Mouse (Mus musculus) embryonic facial prominence, embryonic 11.5 days (tissue): ENCODE measurements around the gene Tceal5. TPM values are rescaled to one million over a fixed set of nuclear protein-coding genes. Genes with fewer than 3 reads are reported as not detected.

Source experiments
- ATAC-seq: fragments of 200-750 bp; cut with Nextera tagmentation; replicated peaks from 2 replicates; pipeline ENCODE4 v1.8.0; 2017; ENCODE audit warnings: low read depth; ENCODE audit not compliant: insufficient number of reproducible peaks, low FRiP score, low TSS enrichment
- DNase-seq: peaks from one replicate; pipeline ENCODE4 v3.0.0-alpha.2; 2015; ENCODE audit warnings: low spot score
- H3K27ac ChIP-seq: fragments of 300-500 bp; sonication (generic); replicated peaks from 2 replicates; pipeline ENCODE4 v1.5.1; 2014; ENCODE audit warnings: mild to moderate bottlenecking, low read depth, low read length, control low read depth
- H3K27me3 ChIP-seq: fragments of 300-500 bp; sonication (generic); 2 replicates; pipeline ENCODE4 v1.6.1; 2014; ENCODE audit warnings: mild to moderate bottlenecking, low read length, moderate library complexity, mixed read lengths; ENCODE audit not compliant: control insufficient read depth, insufficient read depth
- H3K36me3 ChIP-seq: fragments of 300-500 bp; sonication (generic); replicated peaks from 2 replicates; pipeline ENCODE4 v1.6.1; 2014; ENCODE audit warnings: low read depth, mild to moderate bottlenecking, low read length, moderate library complexity, mixed read lengths; ENCODE audit not compliant: control insufficient read depth, insufficient read depth
- H3K4me1 ChIP-seq: fragments of 300-500 bp; sonication (generic); 2 replicates; pipeline ENCODE4 v1.6.1; 2014; ENCODE audit warnings: low read length, mixed read lengths; ENCODE audit not compliant: control insufficient read depth, insufficient read depth
- H3K4me2 ChIP-seq: fragments of 300-500 bp; sonication (generic); 2 replicates; pipeline ENCODE4 v1.6.1; 2014; ENCODE audit warnings: low read depth, mild to moderate bottlenecking, control low read depth, low read length, moderate library complexity
- H3K4me3 ChIP-seq: fragments of 300-500 bp; sonication (generic); 2 replicates; pipeline ENCODE4 v1.5.1; 2014; ENCODE audit warnings: low read depth, low read length, control low read depth
- H3K9ac ChIP-seq: fragments of 300-500 bp; sonication (generic); replicated peaks from 2 replicates; pipeline ENCODE4 v1.6.1; 2014; ENCODE audit warnings: mild to moderate bottlenecking, control low read depth, low read length
- H3K9me3 ChIP-seq: fragments of 300-500 bp; sonication (generic); replicated peaks from 2 replicates; pipeline ENCODE4 v1.6.1; 2016; ENCODE audit warnings: mild to moderate bottlenecking, low read length, inconsistent platforms, mixed read lengths; ENCODE audit not compliant: control insufficient read depth
- WGBS: fragments of 180-500 bp; shearing (Covaris S2); extraction: QIAGEN DNeasy Blood & Tissue Kit; methylation state at CpG from one replicate; pipeline ENCODE4 v1.1.7; 2014; 5-methylcytosine and 5-hydroxymethylcytosine counted together
- polyA plus RNA-seq: library from polyadenylated mRNA; unstranded; fragments of >200 nt; fragmentation: Nextera tagmentation; extraction: Ambion mirVana; gene quantifications from 2 replicates; pipeline ENCODE4 v1.2.1, GENCODE M21; 2014

Gene Tceal5
- polyA plus RNA-seq = 2.4 and 3.1 TPM in 2 replicates

- WGBS = 19% methylated on average over 9 of the region's 9 CpGs
- peak; percentile 66 for DNase-seq
- H3K4me1 ChIP-seq = no peaks in the 10 kb centered on the region
- H3K36me3 ChIP-seq = no peaks in the 10 kb centered on the region
- H3K27ac ChIP-seq = no peak within 1 kb of the TSS
- H3K4me2 ChIP-seq = peak within 1 kb of the TSS; percentile 27
- no peaks in the 10 kb centered on the region for H3K27me3 ChIP-seq
- peak within 1 kb of the TSS; percentile 36 for H3K4me3 ChIP-seq
- peak; percentile 80 for ATAC-seq
- H3K9me3 ChIP-seq = no peaks in the 10 kb centered on the region
- H3K9ac ChIP-seq = no peak within 1 kb of the TSS
Measured at GRCm38 (mm10) chrX:136203664-136204066, at the start of gene Tceal5. Gene Tceal5 (minus strand): TSS chrX:136203876.

GRCm38 (mm10) chrX:136252023-136252729 lies 48.5 kb upstream of the Tceal5 start:
- Histone ChIP-seq H3K9me3 (no peaks in the 10 kb centered on the region), H3K27me3 (no peaks in the 10 kb centered on the region)
- WGBS = 76% methylated on average over 6 of the region's 6 CpGs

GRCm38 (mm10) chrX:136249671-136250070 lies 46.0 kb upstream of the Tceal5 start:
- ATAC-seq = no peak
- H3K9me3 ChIP-seq = no peaks in the 10 kb centered on the region
- no peaks in the 10 kb centered on the region for H3K4me1 ChIP-seq
- no peak overlapping the region for H3K27ac ChIP-seq
- no peaks in the 10 kb centered on the region for H3K27me3 ChIP-seq
- no peak for DNase-seq
- no peak overlapping the region for H3K4me2 ChIP-seq
- no peak overlapping the region for H3K9ac ChIP-seq
- WGBS = 82% methylated on average over 7 of the region's 7 CpGs
- no peaks in the 10 kb centered on the region for H3K36me3 ChIP-seq
- no peak overlapping the region for H3K4me3 ChIP-seq

More at GRCm38 (mm10) chrX:136252023-136252729, 48.5 kb upstream of the Tceal5 start:
- no peak overlapping the region for H3K4me2 ChIP-seq
- ATAC-seq (no peak), DNase-seq (no peak)
- no peak overlapping the region for H3K9ac ChIP-seq
- H3K4me3 ChIP-seq = no peak overlapping the region
- H3K27ac ChIP-seq = no peak overlapping the region
- H3K36me3 ChIP-seq = no peaks in the 10 kb centered on the region
- no peaks in the 10 kb centered on the region for H3K4me1 ChIP-seq

GRCm38 (mm10) chrX:136248811-136249210 lies 45.1 kb upstream of the Tceal5 start:
- no peaks in the 10 kb centered on the region for H3K27me3 ChIP-seq
- ATAC-seq = no peak
- WGBS = 81% methylated on average over 6 of the region's 6 CpGs
- H3K9me3 ChIP-seq = no peaks in the 10 kb centered on the region
- no peak overlapping the region for H3K27ac ChIP-seq
- H3K4me3 ChIP-seq = no peak overlapping the region
- DNase-seq = no peak
- no peak overlapping the region for H3K4me2 ChIP-seq
- H3K9ac ChIP-seq = no peak overlapping the region
- no peaks in the 10 kb centered on the region for H3K36me3 ChIP-seq
- no peaks in the 10 kb centered on the region for H3K4me1 ChIP-seq

GRCm38 (mm10) chrX:136245521-136246071 lies 41.9 kb upstream of the Tceal5 start:
- H3K9ac ChIP-seq = peak overlapping the region; percentile 73
- DNase-seq (peak; percentile 60), ATAC-seq (peak; percentile 63)
- no peaks in the 10 kb centered on the region for H3K4me1 ChIP-seq
- H3K4me3 ChIP-seq = peak overlapping the region; percentile 53
- peak overlapping the region; percentile 35; the same call in 1 of the 2 replicates for H3K27ac ChIP-seq
- H3K9me3 ChIP-seq = no peaks in the 10 kb centered on the region
- H3K27me3 ChIP-seq = no peaks in the 10 kb centered on the region
- 19% methylated on average over 14 of the region's 15 CpGs for WGBS
- peak overlapping the region; percentile 40 for H3K4me2 ChIP-seq
- H3K36me3 ChIP-seq = no peaks in the 10 kb centered on the region

- WGBS = 22% methylated on average over 20 of the region's 20 CpGs
- peak within 1 kb of the TSS; percentile 40 for H3K4me2 ChIP-seq
- no peaks in the 10 kb centered on the region for H3K4me1 ChIP-seq
- H3K9me3 ChIP-seq = no peaks in the 10 kb centered on the region
- DNase-seq (peak; percentile 84), ATAC-seq (peak; percentile 93)
- H3K27me3 ChIP-seq = no peaks in the 10 kb centered on the region
- no peaks in the 10 kb centered on the region for H3K36me3 ChIP-seq
- peak within 1 kb of the TSS; percentile 53 for H3K4me3 ChIP-seq
- peak within 1 kb of the TSS; percentile 35; the same call in 1 of the 2 replicates for H3K27ac ChIP-seq
- H3K9ac ChIP-seq = peak within 1 kb of the TSS; percentile 73
Measured at GRCm38 (mm10) chrX:136244574-136245229, 41.0 kb upstream of the Tceal5 start, which contains the start of gene Tceal9. Gene Tceal9 (plus strand): TSS chrX:136245079.

- Histone ChIP-seq H3K4me3 (no peak overlapping the region), H3K4me1 (no peaks in the 10 kb centered on the region), H3K9me3 (no peaks in the 10 kb centered on the region), H3K36me3 (no peaks in the 10 kb centered on the region), H3K27me3 (no peaks in the 10 kb centered on the region), H3K4me2 (no peak overlapping the region), H3K27ac (no peak overlapping the region), H3K9ac (no peak overlapping the region)
- DNase-seq = no peak
- no peak for ATAC-seq
- WGBS = 73% methylated on average over 2 of the region's 2 CpGs
Measured at GRCm38 (mm10) chrX:136243181-136243580, 39.5 kb upstream of the Tceal5 start.

GRCm38 (mm10) chrX:136238118-136238517 lies 34.4 kb upstream of the Tceal5 start:
- 51% methylated on average over 3 of the region's 3 CpGs for WGBS
- H3K4me3 ChIP-seq = no peak overlapping the region
- no peak overlapping the region for H3K27ac ChIP-seq
- H3K4me2 ChIP-seq = no peak overlapping the region
- H3K27me3 ChIP-seq = no peaks in the 10 kb centered on the region
- no peaks in the 10 kb centered on the region for H3K36me3 ChIP-seq
- H3K9me3 ChIP-seq = no peaks in the 10 kb centered on the region
- H3K4me1 ChIP-seq = no peaks in the 10 kb centered on the region
- no peak for ATAC-seq
- H3K9ac ChIP-seq = no peak overlapping the region
- DNase-seq = peak; percentile 56
